11 mouse cellular contexts compared by ENCODE assay signal in genomic region chr8:47943049-47943448, GRCm38 (mm10). TPM values are rescaled to one million over a fixed set of nuclear protein-coding genes. Genes with fewer than 3 reads are reported as not detected.
DNase-seq lines count a peak whose midpoint lies in the region; TF ChIP-seq lines count a peak whose summit lies in the region.
"Had no signal": no experiment of that assay in that cellular context is flagged by ENCODE, and none has a peak within 500 bp of the region (broad histone marks: within the 10 kb centered on the region; RNA-seq: fewer than 3 reads in every experiment).

No protein-coding gene starts in this region.

- H3K27me3 ChIP-seq in heart, adult 2 months (ENCODE audit: control insufficient read depth, insufficient read depth, low read length) = no peaks in the 10 kb centered on the region
- H3K27me3 ChIP-seq in E14TG2a.4 (ENCODE audit: insufficient read depth, low read length) = no peaks in the 10 kb centered on the region
- H3K27me3 ChIP-seq: hindbrain, embryonic 15.5 days; neural tube, embryonic 15.5 days had no signal

- H3K79me2 ChIP-seq in heart, adult 2 months (replicated peaks; ENCODE audit: control insufficient read depth, insufficient read depth, low read length) = peaks cover 7% of the 10 kb centered on the region

- no peak for TF ChIP-seq POLR2A in heart, adult 2 months (IDR thresholded peaks at IDR 0.05; ENCODE audit: insufficient read depth, low read depth, low read length)

- 68% methylated on average over 10 of the region's 10 CpGs for WGBS in heart, adult 2 months

- no peaks in the 10 kb centered on the region for H3K9me3 ChIP-seq in E14TG2a.4 (ENCODE audit: low read length)
- H3K9me3 ChIP-seq: hindbrain, embryonic 15.5 days; neural tube, embryonic 15.5 days had no signal

- peak; percentile 58 for TF ChIP-seq CTCF in heart, adult 2 months (IDR thresholded peaks at IDR 0.05)
- peak; percentile 79 for TF ChIP-seq CTCF in E14TG2a.4 (conservative IDR thresholded peaks at IDR 0.05; ENCODE audit: low read length)

- H3K27ac ChIP-seq in heart, adult 2 months = no peak overlapping the region
- H3K27ac ChIP-seq: hindbrain, embryonic 15.5 days; neural tube, embryonic 15.5 days had no signal

- H3K4me3 ChIP-seq in heart, adult 2 months = no peak overlapping the region
- H3K4me3 ChIP-seq in E14TG2a.4 (replicated peaks; ENCODE audit: low read length) = no peak overlapping the region
- H3K4me3 ChIP-seq: hindbrain, embryonic 15.5 days; neural tube, embryonic 15.5 days had no signal

- TF ChIP-seq EP300 in heart, adult 2 months (IDR thresholded peaks at IDR 0.05; ENCODE audit: insufficient read depth, low read depth, low read length) = no peak

- DNase-seq in heart, adult 2 months = no peak
- no peak for DNase-seq in heart, postnatal 25 days (ENCODE audit: low spot score)
- peak; percentile 40 to 60 for DNase-seq in kidney, adult 8-10 months
- DNase-seq in naive thymus-derived CD4-positive, alpha-beta T cell, adult 2 months (ENCODE audit: low read depth) = peak; percentile 39
- DNase-seq in right cerebral cortex, postnatal 14 days = no peak
- DNase-seq in left cerebral cortex, adult 9 months (ENCODE audit: low spot score in 2 of 2) = no peak
- DNase-seq in frontal cortex, postnatal 14 days (ENCODE audit: low spot score in 2 of 2) = no peak
- DNase-seq: cerebellum, adult 8-10 months had no signal

- peaks cover 21% of the 10 kb centered on the region for H3K4me1 ChIP-seq in heart, adult 2 months (ENCODE audit: control insufficient read depth, insufficient read depth, low read length)
- H3K4me1 ChIP-seq in E14TG2a.4 (replicated peaks; ENCODE audit: low read depth, low read length) = peaks cover 19% of the 10 kb centered on the region

- intact Hi-C loops in heart, adult 2 months (cut with DNase I) = no loop called here
- intact Hi-C loops in heart, postnatal 25 days (cut with DNase I) = no loop called here

- H3K9ac ChIP-seq in heart, adult 2 months (ENCODE audit: low read depth, low read length) = no peak overlapping the region
- H3K9ac ChIP-seq: hindbrain, embryonic 15.5 days; neural tube, embryonic 15.5 days had no signal

- H3K36me3 ChIP-seq in heart, adult 2 months (ENCODE audit: control insufficient read depth, insufficient read depth, low read length) = peaks cover 2% of the 10 kb centered on the region; the same call in 1 of the 2 replicates
- no peaks in the 10 kb centered on the region for H3K36me3 ChIP-seq in E14TG2a.4 (ENCODE audit: insufficient read depth, low read length)
- H3K36me3 ChIP-seq: hindbrain, embryonic 15.5 days; neural tube, embryonic 15.5 days had no signal

RNA-seq across cellular contexts. Expression of gene Wwc2, which starts 47.7 kb away (rescaled TPM):
- total RNA-seq in heart, adult 2 months (2021) = 10 to 100 TPM; 25.2 to 26.9 TPM
- 8.3 and 11.0 TPM in 2 replicates for polyA plus RNA-seq in heart, adult 2 months (2012; rRNA removed)
- total RNA-seq in heart, postnatal 25 days (2021) = 10 to 100 TPM; 25.0 to 28.2 TPM

Comparison
In these comparisons a context has a peak if more than half of its experiments do, and no peak if none do; other contexts are left out.
1. DNase-seq: peak in kidney, adult 8-10 months (2 of 2) and naive thymus-derived CD4-positive, alpha-beta T cell, adult 2 months (single experiment); none in heart, adult 2 months (0 of 2), heart, postnatal 25 days (single experiment), right cerebral cortex, postnatal 14 days (single experiment), left cerebral cortex, adult 9 months (0 of 2) and frontal cortex, postnatal 14 days (0 of 2).